Mouse (Mus musculus): Measurements from ENCODE around the gene Hyal2. TPM values are rescaled to one million over a fixed set of nuclear protein-coding genes. Genes with fewer than 3 reads are reported as not detected.

Hyal2 gene
- 48.9 and 50.2 TPM in 2 replicates for polyA plus RNA-seq (2015; fragmentation: Nextera tagmentation; extraction: Ambion mirVana)

DNA sequence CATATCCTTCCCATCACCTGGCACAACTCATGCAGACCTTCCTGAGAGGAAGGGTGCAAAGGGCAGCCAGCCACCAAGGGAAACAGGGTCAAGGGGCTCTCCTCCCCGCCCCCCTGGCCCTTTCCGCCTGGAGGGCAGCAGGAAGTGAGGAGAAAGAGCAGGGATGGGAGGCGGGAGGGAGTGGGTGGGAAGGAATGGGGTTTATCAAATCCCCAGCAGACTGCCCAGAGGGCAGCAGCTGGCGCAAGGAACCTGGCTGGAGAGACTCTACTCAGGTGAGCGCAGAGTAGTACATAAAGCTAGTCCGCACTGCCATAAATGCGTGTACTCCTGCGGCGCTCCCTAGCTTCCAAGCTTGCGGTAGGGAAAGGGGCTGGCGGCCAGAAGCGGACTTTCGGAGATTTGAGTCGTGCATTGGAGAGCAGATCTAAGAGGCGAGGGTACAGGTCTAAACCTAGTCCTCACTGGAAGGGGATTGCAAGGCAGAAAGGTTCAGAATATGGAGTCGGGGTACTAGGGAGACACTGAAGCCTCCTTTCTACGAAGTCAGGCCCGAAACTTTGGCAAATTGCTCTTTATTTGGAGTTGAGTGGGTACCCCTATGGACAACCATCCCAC, at the start of gene Hyal2:
Hyal2 (plus strand) TSS at position 244 of the 618 bp plus-strand sequence.
- Histone ChIP-seq H3K9ac (ENCODE audit: low read depth, low read length) (peak within 1 kb of the TSS; percentile 80), H3K27ac (ENCODE audit: low read length) (peak within 1 kb of the TSS; percentile 92), H3K4me2 (ENCODE audit: low read depth, low read length) (peak within 1 kb of the TSS; percentile 81), H3K4me3 (ENCODE audit: low read depth, low read length) (peak within 1 kb of the TSS; percentile 74), H3K27me3 (ENCODE audit: control insufficient read depth, insufficient read depth, low read depth, low read length) (no peaks in the 10 kb centered on the region), H3K4me1 (ENCODE audit: control insufficient read depth, low read depth, low read length) (peaks cover 73% of the 10 kb centered on the region), H3K36me3 (ENCODE audit: control insufficient read depth, insufficient read depth) (peaks cover 4% of the 10 kb centered on the region), H3K9me3 (replicated peaks; ENCODE audit: control insufficient read depth, low read length) (no peaks in the 10 kb centered on the region)
- no peak for ATAC-seq (ENCODE audit: low read depth)
- 43% methylated on average over 18 of the region's 18 CpGs for WGBS (ENCODE audit: insufficient replicate concordance)

DNA sequence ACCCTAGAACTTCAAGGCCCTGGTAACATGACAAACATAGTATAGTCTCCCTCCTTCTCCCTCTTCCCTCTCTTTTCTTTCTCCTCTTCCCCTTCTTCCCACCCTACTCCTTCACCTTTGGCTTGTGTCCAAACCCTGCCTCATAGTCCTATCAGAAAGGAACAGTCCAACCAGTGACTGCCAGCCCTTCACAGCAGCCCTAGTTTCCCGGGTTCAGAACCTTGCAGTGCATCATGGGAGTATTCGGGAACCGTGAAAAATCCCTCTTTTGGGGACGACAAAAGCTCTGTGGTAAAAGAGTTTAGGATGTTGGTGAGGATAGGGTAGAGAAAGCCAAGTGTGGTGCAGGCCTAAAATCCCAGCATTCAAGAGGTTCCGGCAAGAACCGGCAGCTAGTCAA, 47.4 kb upstream of the Hyal2 start:
- H3K9me3 ChIP-seq (replicated peaks; ENCODE audit: control insufficient read depth, low read length): no peaks in the 10 kb centered on the region
- 61% methylated on average over 6 of the region's 6 CpGs for WGBS (ENCODE audit: insufficient replicate concordance)
- peaks cover 13% of the 10 kb centered on the region; the same call in 1 of the 2 replicates for H3K27me3 ChIP-seq (ENCODE audit: control insufficient read depth, insufficient read depth, low read depth, low read length)
- H3K9ac ChIP-seq (ENCODE audit: low read depth, low read length): no peak overlapping the region
- ATAC-seq (ENCODE audit: low read depth): no peak
- no peak overlapping the region for H3K27ac ChIP-seq (ENCODE audit: low read length)
- H3K4me2 ChIP-seq (ENCODE audit: low read depth, low read length): no peak overlapping the region
- no peaks in the 10 kb centered on the region for H3K36me3 ChIP-seq (ENCODE audit: control insufficient read depth, insufficient read depth)
- no peaks in the 10 kb centered on the region; the same call in 1 of the 2 replicates for H3K4me1 ChIP-seq (ENCODE audit: control insufficient read depth, low read depth, low read length)
- H3K4me3 ChIP-seq (ENCODE audit: low read depth, low read length): no peak overlapping the region

DNA sequence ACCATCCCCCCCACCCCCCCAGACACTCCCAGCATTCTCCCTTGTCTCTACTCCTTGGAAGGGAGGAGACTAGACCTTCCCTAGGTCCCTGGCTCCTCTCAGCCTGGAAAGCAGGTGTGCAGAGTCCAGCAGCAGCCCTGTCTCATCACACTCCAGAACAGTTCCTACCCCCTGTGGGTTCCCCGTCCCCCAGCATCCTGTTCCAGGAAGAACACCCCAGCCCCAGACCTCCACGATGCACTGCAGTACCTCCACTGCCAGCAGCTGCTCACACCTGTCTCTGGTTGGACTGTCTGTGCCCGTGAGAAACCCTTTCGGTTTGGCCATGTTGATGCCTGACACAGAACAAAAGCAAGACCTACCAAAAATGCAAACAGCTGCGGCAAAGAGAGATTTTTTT, 46.6 kb upstream of the Hyal2 start:
- H3K9me3 ChIP-seq (replicated peaks; ENCODE audit: control insufficient read depth, low read length): no peaks in the 10 kb centered on the region
- no peak overlapping the region for H3K4me3 ChIP-seq (ENCODE audit: low read depth, low read length)
- H3K27ac ChIP-seq (ENCODE audit: low read length): no peak overlapping the region
- H3K27me3 ChIP-seq (ENCODE audit: control insufficient read depth, insufficient read depth, low read depth, low read length): peaks cover 21% of the 10 kb centered on the region
- no peak overlapping the region for H3K4me2 ChIP-seq (ENCODE audit: low read depth, low read length)
- no peaks in the 10 kb centered on the region; the same call in 1 of the 2 replicates for H3K4me1 ChIP-seq (ENCODE audit: control insufficient read depth, low read depth, low read length)
- H3K36me3 ChIP-seq (ENCODE audit: control insufficient read depth, insufficient read depth): no peaks in the 10 kb centered on the region
- 41% methylated on average over 5 of the region's 5 CpGs for WGBS (ENCODE audit: insufficient replicate concordance)
- ATAC-seq (ENCODE audit: low read depth): no peak
- no peak overlapping the region for H3K9ac ChIP-seq (ENCODE audit: low read depth, low read length)

DNA sequence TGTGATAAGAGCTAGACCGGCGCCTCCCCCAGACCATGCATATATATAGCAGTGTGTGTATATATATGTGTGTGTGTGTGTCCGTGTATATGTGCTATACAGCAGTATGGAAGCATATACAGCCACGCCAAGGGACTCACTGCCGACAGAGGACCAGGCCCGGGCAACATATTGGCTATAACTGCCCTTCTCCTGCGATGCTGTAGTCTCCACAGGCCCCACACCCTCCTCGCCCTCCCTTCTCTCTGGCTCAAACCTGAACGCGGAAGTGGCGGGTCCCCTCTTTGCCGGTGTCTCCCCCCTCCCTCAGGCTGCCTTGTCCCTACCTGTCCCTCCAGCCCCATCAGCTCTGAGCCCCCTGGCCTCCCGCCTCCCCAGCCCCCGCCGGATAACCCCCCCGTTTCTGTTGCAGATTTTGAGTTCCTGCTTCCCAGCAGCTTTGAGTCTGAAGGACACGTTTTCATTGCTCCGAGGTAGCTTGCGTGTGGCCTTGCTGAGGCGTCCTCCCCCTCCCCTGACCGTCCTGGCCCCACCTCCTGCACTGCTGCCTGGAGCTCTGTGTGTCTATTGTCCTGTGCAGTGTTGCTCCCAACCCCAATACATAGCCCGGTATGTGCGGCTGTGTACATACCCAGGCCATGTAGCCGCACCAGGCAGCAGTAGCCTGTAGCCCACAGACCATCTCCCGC, 45.9 kb upstream of the Hyal2 start:
- ATAC-seq (ENCODE audit: low read depth): 0 out of 2 replicates have a peak, but pooled peaks have one; percentile 16
- WGBS (ENCODE audit: insufficient replicate concordance): 13% methylated on average over 25 of the region's 25 CpGs
- no peak overlapping the region for H3K27ac ChIP-seq (ENCODE audit: low read length)
- H3K4me3 ChIP-seq (ENCODE audit: low read depth, low read length): no peak overlapping the region
- H3K4me1 ChIP-seq (ENCODE audit: control insufficient read depth, low read depth, low read length): peaks cover 6% of the 10 kb centered on the region
- H3K36me3 ChIP-seq (ENCODE audit: control insufficient read depth, insufficient read depth): no peaks in the 10 kb centered on the region
- H3K9me3 ChIP-seq (replicated peaks; ENCODE audit: control insufficient read depth, low read length): no peaks in the 10 kb centered on the region
- H3K4me2 ChIP-seq (ENCODE audit: low read depth, low read length): peak overlapping the region; percentile 21
- peaks cover 28% of the 10 kb centered on the region for H3K27me3 ChIP-seq (ENCODE audit: control insufficient read depth, insufficient read depth, low read depth, low read length)
- no peak overlapping the region for H3K9ac ChIP-seq (ENCODE audit: low read depth, low read length)

DNA sequence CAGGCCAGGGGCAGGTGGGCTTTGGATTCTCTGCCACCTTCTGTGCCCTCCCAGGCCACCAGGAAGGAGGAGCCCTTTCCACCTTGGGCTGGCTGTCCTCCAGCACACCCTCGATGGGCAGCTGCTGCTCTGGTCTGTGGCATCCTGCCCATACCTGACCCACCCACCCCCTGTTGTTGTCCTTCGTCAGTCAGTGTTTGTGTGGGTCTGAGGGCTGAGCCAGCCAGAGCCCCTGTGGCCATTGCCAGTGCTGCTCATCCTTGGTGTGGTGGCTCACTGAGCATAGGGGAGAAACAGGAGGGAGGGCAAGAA, 45.4 kb upstream of the Hyal2 start:
- Histone ChIP-seq H3K9me3 (replicated peaks; ENCODE audit: control insufficient read depth, low read length) (no peaks in the 10 kb centered on the region), H3K27me3 (ENCODE audit: control insufficient read depth, insufficient read depth, low read depth, low read length) (peaks cover 33% of the 10 kb centered on the region), H3K36me3 (ENCODE audit: control insufficient read depth, insufficient read depth) (no peaks in the 10 kb centered on the region), H3K9ac (ENCODE audit: low read depth, low read length) (no peak overlapping the region), H3K4me3 (ENCODE audit: low read depth, low read length) (no peak overlapping the region), H3K4me1 (ENCODE audit: control insufficient read depth, low read depth, low read length) (peaks cover 9% of the 10 kb centered on the region), H3K27ac (ENCODE audit: low read length) (no peak overlapping the region), H3K4me2 (ENCODE audit: low read depth, low read length) (no peak overlapping the region)
- WGBS (ENCODE audit: insufficient replicate concordance): 44% methylated on average over 2 of the region's 2 CpGs
- ATAC-seq (ENCODE audit: low read depth): no peak

DNA sequence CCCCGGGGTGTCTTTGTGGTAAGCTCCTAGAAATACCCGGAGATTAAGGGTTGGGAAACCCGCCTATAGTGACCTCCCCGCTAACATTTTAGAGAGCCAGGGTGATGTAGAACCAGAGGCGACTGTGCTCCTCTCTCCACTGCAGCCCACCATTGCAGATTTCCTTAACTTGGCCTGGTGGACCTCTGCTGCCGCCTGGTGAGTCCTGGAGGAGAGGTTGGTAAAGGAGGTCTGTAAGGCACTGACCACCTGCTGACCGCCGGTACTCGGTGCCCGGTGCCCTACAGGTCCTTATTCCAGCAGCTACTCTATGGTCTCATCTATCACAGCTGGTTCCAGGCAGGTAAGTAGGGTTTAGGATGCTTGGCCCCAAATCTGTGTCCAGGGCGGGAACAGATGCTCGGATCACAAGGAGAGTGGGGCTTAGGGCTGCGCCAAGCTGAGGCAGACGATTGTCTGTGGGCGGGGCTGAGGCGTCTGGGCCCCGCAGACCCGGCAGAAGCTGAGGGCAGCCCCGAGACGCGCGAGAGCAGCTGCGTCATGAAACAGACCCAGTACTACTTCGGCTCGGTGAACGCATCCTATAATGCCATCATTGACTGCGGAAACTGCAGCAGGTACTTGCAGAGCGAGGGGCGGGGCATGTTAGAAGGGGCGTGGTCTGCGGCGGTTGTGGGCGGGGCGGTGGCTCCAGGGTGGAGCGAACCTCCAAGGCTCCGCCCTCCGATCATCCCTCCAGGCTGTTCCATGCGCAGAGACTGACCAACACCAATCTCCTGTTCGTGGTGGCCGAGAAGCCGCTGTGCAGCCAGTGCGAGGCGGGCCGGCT, 41.3 kb upstream of the Hyal2 start:
- Histone ChIP-seq H3K27ac (ENCODE audit: low read length) (no peak overlapping the region), H3K9ac (ENCODE audit: low read depth, low read length) (no peak overlapping the region), H3K4me3 (ENCODE audit: low read depth, low read length) (peak overlapping the region; percentile 28), H3K9me3 (replicated peaks; ENCODE audit: control insufficient read depth, low read length) (no peaks in the 10 kb centered on the region), H3K4me2 (ENCODE audit: low read depth, low read length) (peak overlapping the region; percentile 50), H3K4me1 (ENCODE audit: control insufficient read depth, low read depth, low read length) (peaks cover 9% of the 10 kb centered on the region), H3K27me3 (ENCODE audit: control insufficient read depth, insufficient read depth, low read depth, low read length) (peaks cover 45% of the 10 kb centered on the region), H3K36me3 (ENCODE audit: control insufficient read depth, insufficient read depth) (no peaks in the 10 kb centered on the region)
- ATAC-seq (ENCODE audit: low read depth): peak; percentile 52
- WGBS (ENCODE audit: insufficient replicate concordance): 4% methylated on average over 44 of the region's 44 CpGs

DNA sequence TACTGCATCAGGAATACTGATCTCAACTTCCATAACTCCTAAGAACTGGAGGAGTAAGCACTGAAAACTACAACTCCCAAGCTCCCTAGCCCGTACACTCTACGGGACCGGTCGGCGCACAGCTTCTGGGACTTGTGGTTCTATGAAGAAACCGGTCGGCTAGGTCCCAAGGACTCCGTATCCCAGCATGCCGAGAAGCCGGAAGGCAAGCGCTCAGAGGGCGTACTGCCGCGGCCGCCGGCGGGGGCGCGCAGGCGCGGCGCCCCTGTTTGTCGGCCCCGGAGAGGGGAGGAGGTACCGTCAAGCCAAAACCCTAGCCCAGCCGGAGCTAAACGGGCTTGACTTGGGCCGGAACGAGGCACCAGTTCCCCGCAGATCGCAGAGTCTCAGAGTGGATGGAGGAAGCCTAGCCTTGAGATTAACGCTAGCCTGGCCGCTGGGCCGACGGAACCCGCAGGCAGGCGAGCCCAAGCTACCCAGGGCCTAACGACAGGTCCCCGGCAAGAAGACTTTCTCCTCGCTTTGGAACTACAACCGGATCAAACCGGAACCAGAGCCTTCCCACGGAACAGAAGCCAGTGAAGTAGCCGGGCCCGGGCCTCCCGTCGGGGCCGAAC, 33.8 kb upstream of the Hyal2 start, which contains the start of gene Tmem115:
Tmem115 (plus strand) TSS at position 155 of the 617 bp plus-strand sequence.
- 0% methylated on average over 48 of the region's 48 CpGs for WGBS (ENCODE audit: insufficient replicate concordance)

DNA sequence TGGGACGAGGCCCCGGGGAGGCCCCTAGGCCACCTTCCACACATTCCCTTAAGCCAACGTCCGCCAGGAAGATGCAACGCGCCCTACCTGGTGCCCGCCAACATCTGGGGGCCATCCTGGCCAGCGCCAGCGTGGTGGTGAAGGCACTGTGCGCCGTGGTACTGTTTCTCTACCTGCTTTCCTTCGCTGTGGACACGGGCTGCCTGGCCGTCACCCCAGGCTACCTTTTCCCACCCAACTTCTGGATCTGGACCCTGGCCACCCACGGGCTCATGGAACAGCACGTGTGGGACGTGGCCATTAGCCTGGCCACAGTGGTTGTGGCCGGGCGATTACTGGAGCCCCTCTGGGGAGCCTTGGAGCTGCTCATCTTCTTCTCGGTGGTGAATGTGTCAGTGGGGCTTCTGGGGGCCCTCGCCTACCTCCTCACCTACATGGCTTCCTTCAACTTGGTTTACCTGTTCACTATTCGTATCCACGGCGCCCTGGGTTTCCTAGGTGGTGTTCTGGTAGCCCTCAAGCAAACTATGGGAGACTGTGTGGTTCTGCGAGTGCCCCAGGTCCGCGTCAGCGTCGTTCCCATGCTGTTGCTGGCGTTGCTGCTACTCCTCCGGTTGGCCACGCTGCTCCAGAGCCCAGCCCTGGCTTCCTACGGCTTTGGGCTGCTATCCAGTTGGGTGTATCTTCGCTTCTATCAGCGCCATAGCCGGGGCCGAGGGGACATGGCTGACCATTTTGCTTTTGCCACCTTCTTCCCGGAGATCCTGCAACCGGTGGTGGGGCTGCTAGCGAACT, 33.1 kb upstream of the Hyal2 start:
- peak overlapping the region; percentile 96 for H3K4me2 ChIP-seq (ENCODE audit: low read depth, low read length)
- peak overlapping the region; percentile 83 for H3K27ac ChIP-seq (ENCODE audit: low read length)
- H3K4me1 ChIP-seq (ENCODE audit: control insufficient read depth, low read depth, low read length): peaks cover 31% of the 10 kb centered on the region
- peak overlapping the region; percentile 89 for H3K4me3 ChIP-seq (ENCODE audit: low read depth, low read length)
- no peaks in the 10 kb centered on the region for H3K9me3 ChIP-seq (replicated peaks; ENCODE audit: control insufficient read depth, low read length)
- under 1% methylated on average over 40 of the region's 40 CpGs for WGBS (ENCODE audit: insufficient replicate concordance)
- peak overlapping the region; percentile 90 for H3K9ac ChIP-seq (ENCODE audit: low read depth, low read length)
- H3K27me3 ChIP-seq (ENCODE audit: control insufficient read depth, insufficient read depth, low read depth, low read length): peaks cover 4% of the 10 kb centered on the region; the same call in 1 of the 2 replicates
- peak; percentile 14 for ATAC-seq (ENCODE audit: low read depth)
- H3K36me3 ChIP-seq (ENCODE audit: control insufficient read depth, insufficient read depth): peaks cover 16% of the 10 kb centered on the region

More for the DNA sequence above, 33.8 kb upstream of the Hyal2 start, which contains the start of gene Tmem115:
- Histone ChIP-seq H3K9ac (ENCODE audit: low read depth, low read length) (peak within 1 kb of the TSS; percentile 90), H3K4me3 (ENCODE audit: low read depth, low read length) (peak within 1 kb of the TSS; percentile 89), H3K36me3 (ENCODE audit: control insufficient read depth, insufficient read depth) (peaks cover 12% of the 10 kb centered on the region), H3K27ac (ENCODE audit: low read length) (peak within 1 kb of the TSS; percentile 83), H3K27me3 (ENCODE audit: control insufficient read depth, insufficient read depth, low read depth, low read length) (peaks cover 4% of the 10 kb centered on the region; the same call in 1 of the 2 replicates), H3K9me3 (replicated peaks; ENCODE audit: control insufficient read depth, low read length) (no peaks in the 10 kb centered on the region), H3K4me1 (ENCODE audit: control insufficient read depth, low read depth, low read length) (peaks cover 31% of the 10 kb centered on the region), H3K4me2 (ENCODE audit: low read depth, low read length) (peak within 1 kb of the TSS; percentile 96)
- peak; percentile 98 for ATAC-seq (ENCODE audit: low read depth)

All from liver, embryonic 16.5 days (tissue).